Mouse (Mus musculus) lung, embryonic 14.5 days (tissue): ENCODE measurements at regions not wholly inside any gene's neighbourhood (a gene's known extent, or its start where the extent isn't known, plus 50 kb on each side); places are given as distances from the start of the nearest gene placed in this dataset.

Experiments used
- ATAC-seq: fragments of 200-750 bp; cut with Nextera tagmentation; 2 replicates; pipeline ENCODE4 v1.8.0; 2017; ENCODE audit warnings: mild to moderate bottlenecking, moderate TSS enrichment, moderate library complexity; ENCODE audit not compliant: insufficient read depth
- DNase-seq: peaks from one replicate; pipeline ENCODE4 v3.0.0-alpha.2; 2015
- H3K27ac ChIP-seq: fragments of 300-500 bp; sonication (generic); 2 replicates; pipeline ENCODE4 v1.5.1; 2014; ENCODE audit warnings: low read depth, mild to moderate bottlenecking, moderate library complexity
- H3K27me3 ChIP-seq: fragments of 300-500 bp; sonication (generic); 2 replicates; pipeline ENCODE4 v1.6.1; 2014; ENCODE audit warnings: low read length, control low read depth; ENCODE audit not compliant: insufficient read depth
- H3K36me3 ChIP-seq: fragments of 300-500 bp; sonication (generic); 2 replicates; pipeline ENCODE4 v1.6.1; 2014; ENCODE audit warnings: control low read depth; ENCODE audit not compliant: insufficient read depth
- H3K4me1 ChIP-seq: fragments of 300-500 bp; sonication (generic); 2 replicates; pipeline ENCODE4 v1.6.1; 2014; ENCODE audit warnings: antibody characterized with exemption, control low read depth; ENCODE audit not compliant: insufficient read depth
- H3K4me2 ChIP-seq: fragments of 300-500 bp; sonication (generic); 2 replicates; pipeline ENCODE4 v1.6.1; 2014; ENCODE audit warnings: mild to moderate bottlenecking
- H3K4me3 ChIP-seq: fragments of 300-500 bp; sonication (generic); 2 replicates; pipeline ENCODE4 v1.5.1; 2014; ENCODE audit warnings: low read depth, low read length
- H3K9ac ChIP-seq: fragments of 300-500 bp; sonication (generic); 2 replicates; pipeline ENCODE4 v1.6.1; 2014
- H3K9me3 ChIP-seq: fragments of 300-500 bp; sonication (generic); 2 replicates; pipeline ENCODE4 v1.6.1; 2016; ENCODE audit warnings: low read depth, low read length, control low read depth
- CTCF ChIP-seq: IDR thresholded peaks from 2 replicates; pipeline ENCODE4 v1.5.1; 2016; ENCODE audit warnings: antibody characterized with exemption, low read depth
- WGBS: fragments of 180-500 bp; shearing (Covaris S2); extraction: QIAGEN DNeasy Blood & Tissue Kit; methylation state at CpG from one replicate; pipeline ENCODE4 v1.1.7; 2014; 5-methylcytosine and 5-hydroxymethylcytosine counted together

DNA sequence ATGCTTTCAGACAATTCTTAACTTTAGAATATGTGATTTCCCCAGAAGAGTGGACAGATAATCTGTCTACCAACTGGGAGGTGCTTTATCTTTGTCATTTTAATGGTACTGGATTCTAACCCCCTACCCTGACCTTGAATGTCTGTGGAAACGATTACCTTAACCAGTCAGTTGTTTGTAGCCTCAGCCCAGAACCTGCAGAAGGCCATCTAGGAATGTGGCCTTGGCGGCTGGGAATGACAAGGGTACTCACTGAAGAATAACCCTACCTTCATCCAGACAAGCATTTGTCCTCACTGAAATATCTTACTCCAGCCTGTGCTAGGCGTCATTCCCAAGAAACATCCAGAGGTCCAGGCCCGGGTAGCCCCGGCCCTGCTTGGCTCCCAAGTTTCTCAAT lies 337.1 kb upstream of the Trpc7 start:
- no peak for TF ChIP-seq CTCF
- WGBS = 87% methylated on average over 5 of the region's 5 CpGs
- Histone ChIP-seq H3K27me3 (no peaks in the 10 kb centered on the region), H3K4me1 (peaks cover 5% of the 10 kb centered on the region; the same call in 1 of the 2 replicates), H3K27ac (no peak overlapping the region), H3K4me2 (no peak overlapping the region), H3K36me3 (no peaks in the 10 kb centered on the region), H3K4me3 (no peak overlapping the region), H3K9me3 (no peaks in the 10 kb centered on the region), H3K9ac (no peak overlapping the region)
- DNase-seq (no peak), ATAC-seq (no peak)

DNA sequence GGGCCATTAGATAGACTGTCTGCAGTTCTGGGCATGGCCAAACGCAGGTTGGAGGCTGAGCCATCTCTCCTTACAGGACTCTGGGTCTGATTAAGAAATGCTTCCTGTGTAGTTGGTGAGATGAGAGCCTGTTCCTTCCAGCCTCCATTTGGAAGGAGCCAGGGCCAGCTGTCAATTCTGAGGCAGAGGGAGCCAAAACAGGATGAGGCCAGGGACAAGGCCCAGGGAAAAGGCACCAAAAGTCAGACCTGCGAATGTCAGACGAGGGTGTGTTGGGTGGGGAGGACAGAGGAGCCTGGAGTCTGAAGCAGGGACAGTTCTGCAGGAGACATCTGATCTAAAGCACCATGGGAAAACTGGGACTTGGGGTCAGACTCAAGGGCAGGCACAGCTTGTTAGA lies 335.9 kb upstream of the Trpc7 start:
- no peak overlapping the region for H3K4me3 ChIP-seq
- H3K27me3 ChIP-seq = no peaks in the 10 kb centered on the region
- DNase-seq (peak; percentile 18), ATAC-seq (no peak)
- H3K9ac ChIP-seq = no peak overlapping the region
- H3K4me1 ChIP-seq = peaks cover 3% of the 10 kb centered on the region; the same call in 1 of the 2 replicates
- WGBS = 40% methylated on average over 3 of the region's 3 CpGs
- H3K4me2 ChIP-seq = no peak overlapping the region
- no peak overlapping the region for H3K27ac ChIP-seq
- H3K9me3 ChIP-seq = no peaks in the 10 kb centered on the region
- TF ChIP-seq CTCF = no peak
- no peaks in the 10 kb centered on the region for H3K36me3 ChIP-seq

DNA sequence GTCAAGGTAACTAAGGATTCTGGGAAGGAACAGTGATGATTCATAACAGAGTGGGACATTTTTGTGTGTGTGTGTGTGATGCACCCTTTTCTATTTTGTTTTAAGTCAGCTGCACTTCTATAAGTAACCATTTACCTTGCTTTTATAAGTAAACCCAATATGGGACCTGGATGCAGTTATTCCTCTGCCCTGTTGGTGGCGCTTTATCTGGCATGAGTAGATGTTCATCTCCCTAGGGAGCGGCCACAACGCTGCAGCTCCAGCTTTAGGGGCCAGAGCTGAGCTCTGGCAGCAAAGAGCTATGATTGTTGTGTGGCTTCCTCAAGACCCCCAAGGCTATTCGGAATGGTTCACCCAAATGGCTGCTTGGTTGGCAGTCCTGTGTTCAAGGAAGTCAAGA lies 334.5 kb upstream of the Trpc7 start:
- WGBS = 61% methylated on average over 4 of the region's 4 CpGs
- TF ChIP-seq CTCF = peak; percentile 16; the same call in 1 of the 2 replicates
- no peaks in the 10 kb centered on the region for H3K9me3 ChIP-seq

DNA sequence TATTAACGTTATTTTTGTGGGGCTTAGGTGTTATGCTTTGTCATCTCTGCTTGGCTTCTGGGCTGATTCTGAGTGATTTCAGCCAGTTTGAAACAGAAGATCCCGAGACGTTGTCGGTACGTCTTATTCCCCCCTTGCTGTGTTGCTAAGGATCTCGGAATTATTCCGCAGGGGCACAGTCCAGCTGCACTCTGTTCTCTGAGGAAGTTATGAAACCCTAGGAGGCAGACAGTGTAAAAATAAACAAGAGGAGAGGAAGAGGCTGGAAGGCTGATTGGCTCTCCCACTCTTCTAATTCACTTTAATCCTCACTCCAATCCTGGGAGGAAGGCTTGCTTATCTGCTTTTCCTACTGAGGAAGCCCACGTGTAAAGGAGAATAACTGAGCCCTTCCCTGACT lies 325.3 kb upstream of the Trpc7 start:
- Histone ChIP-seq H3K4me3 (no peak overlapping the region), H3K9ac (no peak overlapping the region), H3K4me1 (no peaks in the 10 kb centered on the region), H3K36me3 (no peaks in the 10 kb centered on the region), H3K9me3 (no peaks in the 10 kb centered on the region), H3K4me2 (no peak overlapping the region), H3K27me3 (no peaks in the 10 kb centered on the region), H3K27ac (no peak overlapping the region)
- WGBS = 26% methylated on average over 8 of the region's 8 CpGs
- no peak for TF ChIP-seq CTCF
- DNase-seq (peak; percentile 21), ATAC-seq (no peak; the same call in 1 of the 2 replicates)

More for the DNA sequence above, 334.5 kb upstream of the Trpc7 start:
- no peaks in the 10 kb centered on the region for H3K36me3 ChIP-seq
- no peak overlapping the region for H3K27ac ChIP-seq
- H3K4me2 ChIP-seq = no peak overlapping the region
- no peaks in the 10 kb centered on the region for H3K4me1 ChIP-seq
- no peak overlapping the region for H3K4me3 ChIP-seq
- H3K9ac ChIP-seq = no peak overlapping the region
- DNase-seq (no peak), ATAC-seq (no peak)
- H3K27me3 ChIP-seq = no peaks in the 10 kb centered on the region

DNA sequence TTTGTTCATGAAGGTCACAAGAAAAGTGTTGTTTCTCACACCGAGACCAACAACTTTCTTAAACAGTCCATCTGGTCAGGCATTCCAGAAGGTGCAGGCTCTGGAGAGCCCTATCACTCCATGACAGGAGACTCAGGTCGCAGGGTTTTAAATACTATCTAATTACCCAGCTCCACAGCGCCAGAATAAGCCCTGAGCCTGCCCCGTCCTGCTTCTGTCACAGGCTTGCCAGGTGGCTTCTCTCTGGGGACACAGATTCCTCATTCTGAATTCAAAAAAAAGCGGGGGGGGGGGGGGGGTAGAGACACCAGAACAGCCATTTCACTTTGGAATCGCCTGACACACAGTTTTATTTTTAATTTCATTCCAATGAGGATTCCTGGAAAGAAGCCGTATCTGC lies 320.4 kb upstream of the Trpc7 start:
- peak; percentile 34 for DNase-seq
- no peaks in the 10 kb centered on the region for H3K9me3 ChIP-seq

DNA sequence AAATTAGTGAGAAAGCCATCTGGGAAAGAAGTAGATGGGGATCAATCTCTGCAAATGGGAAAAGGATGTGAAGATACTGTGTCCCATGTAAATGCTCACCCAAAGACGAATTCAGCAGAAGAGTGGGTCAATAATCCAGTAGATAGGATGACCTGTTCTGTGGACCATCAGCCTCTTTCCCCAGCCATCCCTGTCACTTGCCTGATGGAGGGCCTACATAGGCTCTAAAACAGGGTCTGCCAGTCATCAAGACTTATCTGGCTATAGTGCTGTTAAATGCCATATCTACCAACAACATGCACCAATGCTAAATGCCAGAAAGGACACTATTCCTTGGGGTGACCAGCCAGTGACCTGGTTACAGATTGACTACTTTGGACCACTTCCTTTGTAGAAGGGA lies 316.5 kb upstream of the Trpc7 start:
- Histone ChIP-seq H3K36me3 (no peaks in the 10 kb centered on the region), H3K9ac (no peak overlapping the region), H3K4me3 (no peak overlapping the region), H3K9me3 (no peaks in the 10 kb centered on the region), H3K27ac (no peak overlapping the region), H3K27me3 (no peaks in the 10 kb centered on the region), H3K4me2 (no peak overlapping the region), H3K4me1 (no peaks in the 10 kb centered on the region)
- DNase-seq (no peak), ATAC-seq (no peak)
- WGBS = 56% methylated on average over 1 of the region's 1 CpGs
- no peak for TF ChIP-seq CTCF

More for the DNA sequence above, 320.4 kb upstream of the Trpc7 start:
- no peaks in the 10 kb centered on the region for H3K4me1 ChIP-seq
- no peak overlapping the region for H3K27ac ChIP-seq
- no peaks in the 10 kb centered on the region for H3K36me3 ChIP-seq
- no peak for ATAC-seq
- H3K4me2 ChIP-seq = no peak overlapping the region
- WGBS = 28% methylated on average over 7 of the region's 7 CpGs
- H3K9ac ChIP-seq = no peak overlapping the region
- no peak for TF ChIP-seq CTCF
- H3K4me3 ChIP-seq = no peak overlapping the region
- H3K27me3 ChIP-seq = no peaks in the 10 kb centered on the region

DNA sequence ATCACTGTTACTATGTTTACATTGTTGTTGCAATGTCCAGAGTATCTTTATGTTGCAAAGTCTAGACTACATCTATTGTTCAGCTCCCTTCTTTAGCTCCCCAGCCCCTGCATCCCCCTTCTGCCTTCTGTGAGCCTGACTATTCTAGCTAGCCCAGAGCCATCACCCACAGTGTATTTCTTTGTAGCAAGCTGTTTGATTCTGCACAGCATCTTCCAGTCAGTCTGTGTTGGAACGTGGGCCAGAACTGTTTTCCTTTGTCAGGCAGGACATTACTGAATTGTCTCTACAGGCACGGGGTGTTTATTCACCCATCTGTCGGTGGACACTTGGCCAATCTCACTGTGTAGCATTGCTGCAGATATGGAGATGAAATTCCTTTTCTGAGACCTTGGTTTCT lies 295.4 kb upstream of the Trpc7 start:
- Histone ChIP-seq H3K36me3 (no peaks in the 10 kb centered on the region), H3K9me3 (no peaks in the 10 kb centered on the region), H3K9ac (no peak overlapping the region), H3K4me2 (no peak overlapping the region), H3K27ac (no peak overlapping the region), H3K4me1 (no peaks in the 10 kb centered on the region), H3K4me3 (no peak overlapping the region), H3K27me3 (no peaks in the 10 kb centered on the region)
- ATAC-seq = no peak
- DNase-seq = no peak
- TF ChIP-seq CTCF = no peak
- WGBS = 52% methylated on average over 3 of the region's 3 CpGs

DNA sequence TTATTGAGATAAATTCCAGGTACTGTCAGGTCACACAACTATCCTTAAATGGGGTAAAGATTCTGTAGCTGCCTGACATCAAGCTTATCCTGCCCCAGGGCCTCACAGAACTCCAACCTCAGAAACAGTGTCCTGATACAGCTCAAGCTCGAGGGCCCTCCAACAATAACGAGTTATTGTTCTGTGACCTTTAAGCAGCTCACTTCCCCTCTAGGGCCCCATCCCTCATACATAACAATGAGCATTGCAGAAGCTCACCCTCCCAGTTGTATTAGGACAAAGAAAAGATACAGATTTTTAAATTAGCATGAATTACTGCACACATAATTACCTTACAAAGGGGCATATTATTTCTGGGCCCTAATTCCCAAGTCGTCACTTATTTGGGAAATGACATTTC lies 293.5 kb upstream of the Trpc7 start:
- 56% methylated on average over 3 of the region's 3 CpGs for WGBS
- H3K36me3 ChIP-seq = no peaks in the 10 kb centered on the region
- no peak for TF ChIP-seq CTCF

More for the DNA sequence above, 293.5 kb upstream of the Trpc7 start:
- Histone ChIP-seq H3K27me3 (no peaks in the 10 kb centered on the region), H3K4me3 (no peak overlapping the region), H3K27ac (no peak overlapping the region), H3K4me1 (no peaks in the 10 kb centered on the region), H3K9me3 (no peaks in the 10 kb centered on the region), H3K4me2 (no peak overlapping the region), H3K9ac (no peak overlapping the region)
- DNase-seq = no peak
- no peak for ATAC-seq
